Mouse (Mus musculus) heart, embryonic 14.5 days (tissue): ENCODE results near the gene Slc25a47. TPM values are rescaled to one million over a fixed set of nuclear protein-coding genes. Genes with fewer than 3 reads are reported as not detected.

Source experiments
- ATAC-seq: fragments of 200-750 bp; cut with Nextera tagmentation; 2 replicates; pipeline ENCODE4 v1.8.0; 2017; ENCODE audit warnings: low read depth, moderate TSS enrichment; ENCODE audit not compliant: insufficient number of reproducible peaks, insufficient read depth, low FRiP score
- H3K27ac ChIP-seq, 2 experiments: fragments of 200-500 bp in 1 of 2; fragments of 300-500 bp in 1 of 2; sonication (generic) in 1 of 2; replicated peaks in 1 of 2; 2 replicates each; pipeline ENCODE4 v1.5.1; 2012 to 2014; ENCODE audit warnings: low read depth in 2 of 2, low read length in 2 of 2, control low read depth in 1 of 2, mild to moderate bottlenecking in 1 of 2, mixed read lengths in 1 of 2; ENCODE audit not compliant: control insufficient read depth in 1 of 2, insufficient read depth in 1 of 2
- H3K27me3 ChIP-seq: fragments of 300-500 bp; sonication (generic); 2 replicates; pipeline ENCODE4 v1.6.1; 2014; ENCODE audit warnings: mild to moderate bottlenecking, low read length, control low read depth; ENCODE audit not compliant: control insufficient read depth, insufficient read depth
- H3K36me3 ChIP-seq: fragments of 300-500 bp; sonication (generic); 2 replicates; pipeline ENCODE4 v1.6.1; 2014; ENCODE audit warnings: mild to moderate bottlenecking, control low read depth, low read length, mixed read lengths; ENCODE audit not compliant: control insufficient read depth, insufficient read depth
- H3K4me1 ChIP-seq, 2 experiments: fragments of 200-500 bp in 1 of 2; fragments of 300-500 bp in 1 of 2; sonication (generic) in 1 of 2; 2 replicates each; pipeline ENCODE4 v1.6.1; 2012 to 2014; ENCODE audit warnings: low read length in 2 of 2, control low read depth in 1 of 2, mixed read lengths in 1 of 2; ENCODE audit not compliant: control insufficient read depth in 2 of 2, insufficient read depth in 2 of 2
- H3K4me2 ChIP-seq: fragments of 300-500 bp; sonication (generic); 2 replicates; pipeline ENCODE4 v1.6.1; 2014; ENCODE audit warnings: mild to moderate bottlenecking, low read length
- H3K4me3 ChIP-seq, 2 experiments: fragments of 200-500 bp in 1 of 2; fragments of 300-500 bp in 1 of 2; sonication (generic) in 1 of 2; 2 replicates each; pipeline ENCODE4 v1.5.1; 2012 to 2014; ENCODE audit warnings: low read length in 2 of 2, mild to moderate bottlenecking in 2 of 2, control low read depth in 1 of 2, low read depth in 1 of 2, moderate library complexity in 1 of 2; ENCODE audit not compliant: control insufficient read depth in 1 of 2, insufficient read depth in 1 of 2
- H3K9ac ChIP-seq: fragments of 300-500 bp; sonication (generic); 2 replicates; pipeline ENCODE4 v1.6.1; 2014; ENCODE audit warnings: mild to moderate bottlenecking, low read length
- H3K9me3 ChIP-seq: fragments of 300-500 bp; sonication (generic); 2 replicates; pipeline ENCODE4 v1.6.1; 2016; ENCODE audit warnings: low read length, control low read depth; ENCODE audit not compliant: control insufficient read depth
- WGBS: fragments of 180-500 bp; shearing (Covaris S2); extraction: QIAGEN DNeasy Blood & Tissue Kit; methylation state at CpG from one replicate; pipeline ENCODE4 v1.1.7; 2014; 5-methylcytosine and 5-hydroxymethylcytosine counted together
- polyA plus RNA-seq: library from polyadenylated mRNA; unstranded; fragments of >200 nt; fragmentation: Nextera tagmentation; extraction: Ambion mirVana; gene quantifications from 2 replicates; pipeline ENCODE4 v1.2.1, GENCODE M21; 2014

Gene Slc25a47
- polyA plus RNA-seq, 1 experiment from 2014 or later: 4.6 TPM

DNA sequence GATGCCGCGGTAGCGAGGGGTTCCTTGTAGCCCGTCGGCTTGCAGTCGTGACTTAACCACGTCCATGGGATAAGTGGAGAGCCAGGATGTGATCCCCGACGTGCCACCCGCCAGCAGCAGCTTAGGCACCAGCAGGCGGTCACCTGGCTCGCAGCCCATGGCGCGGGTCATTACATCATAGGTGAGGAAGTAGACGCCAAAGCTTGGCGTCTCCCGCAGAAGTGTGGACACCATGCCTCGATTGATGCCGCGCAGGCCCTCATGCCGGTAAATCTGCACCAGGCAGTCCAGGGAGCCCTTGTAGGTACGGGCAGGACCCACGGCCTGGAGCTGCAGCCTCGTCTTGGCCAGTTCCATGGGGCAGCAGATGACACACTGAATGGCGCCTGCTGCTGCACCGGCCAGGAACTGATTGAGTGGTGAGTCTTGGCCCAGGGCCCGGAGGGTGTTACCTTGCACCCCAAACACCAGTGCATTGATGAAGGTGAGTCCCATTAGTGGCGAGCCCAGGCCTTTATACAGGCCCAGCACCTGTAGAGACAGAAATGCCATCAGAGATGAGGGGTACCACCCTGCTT is 8.8 kb upstream of the Slc25a47 start:
- Histone ChIP-seq H3K9ac (no peak overlapping the region), H3K4me3 (no peak overlapping the region), H3K36me3 (peaks cover 8% of the 10 kb centered on the region; the same call in 1 of the 2 replicates), H3K9me3 (no peaks in the 10 kb centered on the region), H3K27ac (no peak overlapping the region), H3K4me2 (no peak overlapping the region), H3K27me3 (no peaks in the 10 kb centered on the region), H3K4me1 (no peaks in the 10 kb centered on the region; a peak in 1 of 4 replicates)
- 93% methylated on average over 28 of the region's 28 CpGs for WGBS
- ATAC-seq: no peak

DNA sequence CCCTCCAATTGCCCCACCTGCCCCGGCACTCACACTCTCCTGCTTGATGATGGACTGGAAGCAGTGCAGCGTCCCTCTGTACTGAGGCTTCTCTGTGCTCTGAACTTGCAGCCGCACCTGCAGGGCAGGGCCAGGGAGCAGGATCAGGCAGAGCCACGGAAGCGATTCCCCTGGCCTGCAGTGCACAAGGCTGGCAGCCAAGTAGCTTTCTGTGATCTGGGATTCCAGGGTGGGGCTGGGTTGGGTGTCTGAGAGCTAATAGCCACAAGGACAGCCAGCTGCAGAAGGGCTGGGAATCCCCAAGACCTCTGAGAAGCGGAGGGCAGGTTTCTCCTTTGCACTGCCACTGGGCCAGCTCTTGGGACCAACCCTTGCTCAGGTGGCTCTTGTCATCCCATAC is 8.2 kb upstream of the Slc25a47 start:
- Histone ChIP-seq H3K9me3 (no peaks in the 10 kb centered on the region), H3K27me3 (no peaks in the 10 kb centered on the region), H3K4me2 (no peak overlapping the region), H3K9ac (no peak overlapping the region), H3K4me3 (no peak overlapping the region), H3K27ac (no peak overlapping the region), H3K36me3 (peaks cover 8% of the 10 kb centered on the region; the same call in 1 of the 2 replicates), H3K4me1 (no peaks in the 10 kb centered on the region; a peak in 1 of 4 replicates)
- 91% methylated on average over 6 of the region's 6 CpGs for WGBS
- no peak for ATAC-seq

DNA sequence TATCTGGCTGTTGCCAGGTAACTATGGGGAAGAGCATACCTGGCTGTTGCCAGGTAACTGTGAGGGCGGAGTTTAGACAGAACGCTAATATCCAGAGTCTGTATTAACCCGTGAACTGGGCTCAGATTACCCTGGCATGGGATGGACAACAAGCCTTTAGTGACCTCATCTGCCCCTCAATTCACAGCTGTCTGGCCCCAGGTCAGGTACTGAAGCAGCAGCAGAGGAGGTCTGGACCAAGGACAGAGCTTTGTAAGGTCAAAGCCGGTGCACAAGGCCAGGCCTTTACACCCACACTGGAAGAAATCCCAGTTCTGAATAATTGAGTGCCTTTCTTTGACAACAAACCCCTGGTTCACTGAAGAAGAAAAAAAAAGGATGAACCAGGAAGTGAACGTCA is 6.2 kb upstream of the Slc25a47 start:
- no peak for ATAC-seq
- Histone ChIP-seq H3K4me3 (no peak overlapping the region), H3K36me3 (peaks cover 8% of the 10 kb centered on the region; the same call in 1 of the 2 replicates), H3K27ac (no peak overlapping the region), H3K27me3 (no peaks in the 10 kb centered on the region), H3K9ac (no peak overlapping the region), H3K4me2 (no peak overlapping the region), H3K9me3 (no peaks in the 10 kb centered on the region), H3K4me1 (peaks cover 0 to 1% of the 10 kb centered on the region in 2 experiments; a peak in 1 of 4 replicates)
- 80% methylated on average over 5 of the region's 5 CpGs for WGBS

DNA sequence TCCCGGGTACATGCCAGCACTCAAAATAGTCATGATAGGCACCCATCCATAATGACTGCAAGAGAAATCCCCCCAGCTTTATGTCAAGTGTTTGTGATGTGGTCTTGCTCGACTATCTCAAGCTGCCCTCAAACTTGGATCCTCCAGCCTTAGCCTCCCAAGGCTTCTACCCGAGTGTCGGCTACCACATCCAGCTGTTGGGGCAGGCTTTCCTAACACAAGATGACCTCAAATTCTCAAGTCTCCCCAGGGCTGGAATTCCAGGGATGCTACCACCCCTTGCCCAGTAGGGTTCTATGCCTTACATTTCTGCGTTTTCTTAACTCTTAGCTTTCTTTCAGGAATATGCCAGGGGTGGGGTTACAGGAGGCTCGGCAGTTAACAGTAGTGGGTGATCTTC is 5.5 kb upstream of the Slc25a47 start:
- H3K9me3 ChIP-seq: no peaks in the 10 kb centered on the region
- H3K9ac ChIP-seq: no peak overlapping the region
- H3K27ac ChIP-seq: no peak overlapping the region

DNA sequence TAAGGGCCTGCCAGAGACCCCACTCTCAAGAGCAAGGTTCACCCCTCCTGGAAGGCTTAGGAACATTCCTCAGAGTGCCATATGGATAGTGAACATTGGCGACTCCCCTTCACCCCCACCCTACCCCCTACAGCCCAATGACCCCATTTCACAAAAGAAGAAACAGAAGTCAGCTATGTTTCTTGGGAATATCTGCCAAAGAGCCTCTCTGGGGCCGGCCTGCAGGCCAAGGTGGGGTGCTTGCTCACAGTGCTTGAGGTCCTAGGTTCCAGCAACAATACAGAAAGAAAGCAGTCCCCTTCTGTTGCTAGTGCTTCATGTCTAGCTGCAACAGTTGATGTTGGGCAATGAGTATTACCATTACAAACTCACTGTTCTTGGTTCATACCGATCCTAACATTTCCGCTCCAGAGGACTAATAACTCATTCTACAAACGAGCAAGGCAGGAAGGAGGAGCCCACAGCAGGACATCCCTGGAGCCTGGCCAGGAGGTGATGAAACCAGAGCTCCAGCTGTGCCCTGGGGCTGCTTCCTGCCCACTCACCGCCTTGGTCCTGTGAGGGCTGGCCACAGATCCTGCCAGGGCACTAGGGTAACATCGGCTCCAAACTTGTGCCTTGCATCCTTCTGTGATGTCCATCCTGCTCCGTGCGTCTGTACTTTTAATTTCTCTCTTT is 3.7 kb upstream of the Slc25a47 start:
- H3K27ac ChIP-seq: no peak overlapping the region
- WGBS: 68% methylated on average over 9 of the region's 9 CpGs

More for the DNA sequence above, 5.5 kb upstream of the Slc25a47 start:
- H3K4me1 ChIP-seq: peaks cover 5 to 6% of the 10 kb centered on the region in 2 experiments; a peak in 2 of 4 replicates
- no peak for ATAC-seq
- no peak overlapping the region for H3K4me3 ChIP-seq
- 79% methylated on average over 6 of the region's 6 CpGs for WGBS
- peaks cover 8% of the 10 kb centered on the region; the same call in 1 of the 2 replicates for H3K36me3 ChIP-seq
- no peak overlapping the region for H3K4me2 ChIP-seq
- no peaks in the 10 kb centered on the region for H3K27me3 ChIP-seq

DNA sequence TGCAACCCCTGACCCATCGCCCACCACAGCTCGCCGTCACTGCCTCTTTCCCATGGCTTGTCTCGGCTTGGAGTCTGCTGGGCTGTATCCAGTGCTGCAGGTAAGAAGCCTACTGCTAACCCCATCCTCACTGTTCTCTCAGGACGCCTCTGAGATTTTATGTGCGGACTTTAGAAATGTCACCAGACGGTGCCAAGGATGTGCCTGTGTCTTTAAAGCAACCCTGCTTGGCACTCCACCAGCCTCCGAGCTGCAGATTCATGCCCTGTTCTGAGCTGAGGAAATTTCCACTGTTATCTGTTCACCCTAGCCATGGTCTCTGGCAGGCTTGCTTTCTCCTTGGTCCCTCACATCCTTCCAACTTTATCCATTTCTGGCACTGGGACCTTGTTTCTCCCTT is 3.0 kb upstream of the Slc25a47 start:
- 88% methylated on average over 8 of the region's 8 CpGs for WGBS
- Histone ChIP-seq H3K27ac (no peak overlapping the region), H3K9me3 (no peaks in the 10 kb centered on the region), H3K4me1 (peaks cover 19% of the 10 kb centered on the region in 2 experiments), H3K36me3 (no peaks in the 10 kb centered on the region), H3K27me3 (no peaks in the 10 kb centered on the region), H3K4me2 (no peak overlapping the region), H3K4me3 (no peak overlapping the region), H3K9ac (no peak overlapping the region)
- no peak for ATAC-seq

More for the DNA sequence above, 3.7 kb upstream of the Slc25a47 start:
- ATAC-seq: no peak
- H3K36me3 ChIP-seq: 0 out of 2 replicates have a peak, but pooled peaks cover 2% of the 10 kb centered on the region
- no peak overlapping the region for H3K4me2 ChIP-seq
- peaks cover 11 to 12% of the 10 kb centered on the region in 2 experiments for H3K4me1 ChIP-seq
- H3K9ac ChIP-seq: no peak overlapping the region
- H3K4me3 ChIP-seq: no peak overlapping the region
- H3K9me3 ChIP-seq: no peaks in the 10 kb centered on the region
- no peaks in the 10 kb centered on the region for H3K27me3 ChIP-seq

DNA sequence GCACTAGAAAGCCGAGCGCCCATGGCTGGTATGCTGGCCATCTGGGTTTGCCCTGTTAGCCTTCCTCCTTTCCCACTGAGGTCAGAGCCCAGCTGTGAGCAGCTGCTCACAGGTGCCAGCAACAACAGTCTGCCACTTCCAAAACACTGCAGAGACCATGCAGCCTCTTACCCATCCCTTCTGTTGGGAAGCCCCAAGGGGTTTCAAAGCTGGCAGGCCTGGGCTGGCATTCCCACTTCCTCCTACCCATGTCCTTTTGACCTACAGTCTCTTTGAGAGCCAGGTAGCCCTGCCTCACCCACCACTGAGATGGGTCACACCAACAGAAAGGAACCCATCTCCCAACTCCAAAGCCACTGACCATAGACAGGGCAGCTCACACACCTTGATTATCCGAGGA is 2.4 kb upstream of the Slc25a47 start:
- no peak for ATAC-seq
- no peaks in the 10 kb centered on the region for H3K9me3 ChIP-seq
- H3K27ac ChIP-seq: no peak overlapping the region
- peaks cover 22 to 25% of the 10 kb centered on the region in 2 experiments for H3K4me1 ChIP-seq
- H3K9ac ChIP-seq: no peak overlapping the region
- no peak overlapping the region for H3K4me3 ChIP-seq
- no peaks in the 10 kb centered on the region for H3K27me3 ChIP-seq
- 81% methylated on average over 3 of the region's 3 CpGs for WGBS
- no peak overlapping the region for H3K4me2 ChIP-seq
- no peaks in the 10 kb centered on the region for H3K36me3 ChIP-seq
